Mouse (Mus musculus): ENCODE data around the gene Galntl5.
"Not testable (repeated sequence)": the region's sequence is repeated elsewhere in the genome, so short reads cannot be mapped to it uniquely, and the experiment has no call there.

Galntl5 gene

GRCm38 (mm10) chr5:25190521-25190920, 9.3 kb downstream of the Galntl5 start:
- DNase-seq (ENCODE audit: extremely low read depth, low read depth), result no peak

GRCm38 (mm10) chr5:25211872-25212271, 30.6 kb downstream of the Galntl5 start:
- DNase-seq (ENCODE audit: extremely low read depth, low read depth), result no peak

GRCm38 (mm10) chr5:25213216-25213615, 32.0 kb downstream of the Galntl5 start:
- DNase-seq (ENCODE audit: extremely low read depth, low read depth), result not testable (repeated sequence)

GRCm38 (mm10) chr5:25215006-25215405, 33.7 kb downstream of the Galntl5 start:
- no peak for DNase-seq (ENCODE audit: extremely low read depth, low read depth)

GRCm38 (mm10) chr5:25221604-25222003, 40.3 kb downstream of the Galntl5 start, which contains the start of gene Galnt11:
Gene Galnt11, plus strand, starts transcription at chr5:25221904.
- DNase-seq (ENCODE audit: extremely low read depth, low read depth), result no peak

GRCm38 (mm10) chr5:25222752-25223702, 41.8 kb downstream of the Galntl5 start, which contains the start of gene E130116L18Rik:
Gene E130116L18Rik, minus strand, starts transcription at chr5:25223153.
- DNase-seq (ENCODE audit: extremely low read depth, low read depth), result peak; percentile 48

- DNase-seq (ENCODE audit: extremely low read depth, low read depth), result not testable (repeated sequence)
Measured at GRCm38 (mm10) chr5:25224377-25224776, 43.1 kb downstream of the Galntl5 start.

GRCm38 (mm10) chr5:25243101-25243500, 61.8 kb downstream of the Galntl5 start:
- DNase-seq (ENCODE audit: extremely low read depth, low read depth), result no peak

GRCm38 (mm10) chr5:25245806-25246472, 64.7 kb downstream of the Galntl5 start:
- DNase-seq (ENCODE audit: extremely low read depth, low read depth), result no peak

GRCm38 (mm10) chr5:25246473-25246865, 65.2 kb downstream of the Galntl5 start:
- no peak for DNase-seq (ENCODE audit: extremely low read depth, low read depth)

- DNase-seq (ENCODE audit: extremely low read depth, low read depth), result no peak
Measured at GRCm38 (mm10) chr5:25247036-25247435, 65.8 kb downstream of the Galntl5 start.

- DNase-seq (ENCODE audit: extremely low read depth, low read depth), result no peak
Measured at GRCm38 (mm10) chr5:25252423-25252822, 71.2 kb downstream of the Galntl5 start.

GRCm38 (mm10) chr5:25252825-25253544, 71.7 kb downstream of the Galntl5 start:
- DNase-seq (ENCODE audit: extremely low read depth, low read depth), result no peak

GRCm38 (mm10) chr5:25254491-25254890, 73.2 kb downstream of the Galntl5 start:
- no peak for DNase-seq (ENCODE audit: extremely low read depth, low read depth)

- no peak for DNase-seq (ENCODE audit: extremely low read depth, low read depth)
Measured at GRCm38 (mm10) chr5:25256686-25257085, 75.4 kb downstream of the Galntl5 start.

- DNase-seq (ENCODE audit: extremely low read depth, low read depth), result no peak
Measured at GRCm38 (mm10) chr5:25261452-25261851, 80.2 kb downstream of the Galntl5 start.

GRCm38 (mm10) chr5:25262266-25262665, 81.0 kb downstream of the Galntl5 start:
- no peak for DNase-seq (ENCODE audit: extremely low read depth, low read depth)

GRCm38 (mm10) chr5:25268258-25268888, 87.1 kb downstream of the Galntl5 start:
- DNase-seq (ENCODE audit: extremely low read depth, low read depth), result no peak
